ENCODE assay signal across 1 mouse cellular context in the genomic region with DNA sequence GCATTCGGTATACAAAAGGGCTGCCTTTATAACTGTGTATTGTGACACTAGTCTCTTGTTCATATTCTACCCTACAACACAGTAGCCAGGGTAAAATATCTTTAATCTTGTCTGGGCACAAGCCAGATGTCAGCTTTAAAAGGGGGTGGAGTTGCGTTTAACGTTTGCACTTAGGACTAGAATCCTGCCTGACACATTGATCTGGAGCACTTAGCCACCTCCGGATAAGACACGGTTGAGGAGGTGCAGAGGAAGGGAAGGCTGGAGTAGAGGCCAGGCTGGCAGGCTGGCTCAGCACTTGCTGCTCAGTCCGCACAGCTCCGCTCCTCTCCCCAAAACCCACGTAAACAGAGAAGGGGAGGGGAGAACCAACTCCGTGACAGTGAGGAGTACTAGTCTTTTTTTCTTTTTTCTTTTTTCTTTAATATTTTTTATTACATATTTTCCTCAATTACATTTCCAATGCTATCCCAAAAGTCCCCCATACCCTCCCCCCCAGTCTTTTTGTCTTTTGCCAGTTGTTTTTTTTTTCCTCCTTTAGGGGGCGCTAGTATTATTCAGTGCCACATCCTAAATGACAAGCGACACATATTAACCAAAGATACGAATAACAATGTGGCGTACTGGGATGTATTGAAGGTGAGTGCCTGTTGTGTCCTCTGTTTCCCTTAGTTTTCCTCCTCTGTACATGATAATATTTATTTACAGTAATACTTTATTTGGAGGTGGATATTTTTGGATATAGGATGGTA.
TF ChIP-seq lines count a peak whose summit lies in the region.

No protein-coding gene starts in this region.

TF ChIP-seq in MEL, 35 proteins besides CTCF, POLR2A, EP300 and RAD21 (continued from another document):
- TF ChIP-seq USF2 (IDR thresholded peaks at IDR 0.05; ENCODE audit: borderline replicate concordance in 1 of 2, insufficient read depth in 1 of 2, low read depth in 1 of 2, low read length in 2 of 2): no peak
